Mouse (Mus musculus) gastrocnemius, adult 2 months (tissue): Measurements from ENCODE around the gene Prph. TPM values are rescaled to one million over a fixed set of nuclear protein-coding genes. Genes with fewer than 3 reads are reported as not detected.

Experiments used
- DNase-seq: peaks from one replicate; pipeline ENCODE4 v3.0.0; 2022
- H3K27ac ChIP-seq: fragments of 200-600 bp; 2 replicates; pipeline ENCODE4 v1.8.1; 2022; ENCODE audit warnings: mild to moderate bottlenecking
- H3K4me3 ChIP-seq: fragments of 200-600 bp; 2 replicates; pipeline ENCODE4 v1.8.1; 2022; ENCODE audit warnings: mild to moderate bottlenecking, moderate library complexity
- CTCF ChIP-seq: fragments of 200-600 bp; IDR thresholded peaks from 2 replicates; pipeline ENCODE4 v1.8.1; 2022; ENCODE audit warnings: antibody characterized with exemption, mild to moderate bottlenecking, moderate library complexity
- intact Hi-C: fragments of 180-260 bp; cut with DNase I; formaldehyde crosslinking; loops from one replicate; pipeline ENCODE4 v1.15.1; 2025
- long read RNA-seq, 2 experiments: library from polyadenylated mRNA; stranded (forward); transcript quantifications; one replicate each; pipeline ENCODE4 v2.0.0; 2021
- total RNA-seq, 2 experiments: library from RNA; stranded (reverse); gene quantifications; 2 replicates each; pipeline ENCODE4 v1.2.3; 2021

Prph gene
- 1 to 10 TPM in 1 of 2 experiments, under 1 TPM in 1; 0.31 to 1.2 TPM for total RNA-seq
- long read RNA-seq, experiment 1, result 0 reads
- long read RNA-seq, experiment 2, result 0 reads

- Histone ChIP-seq H3K27ac (no peak within 1 kb of the TSS), H3K4me3 (peak within 1 kb of the TSS; percentile 69)
- no peak for TF ChIP-seq CTCF
- intact Hi-C loops, result loop anchor here (10.0 kb wide), 1 partner anchor 150 kb away; no protein-coding TSS in a partner anchor
- DNase-seq, result peak; percentile 42
These were observed at the start of gene Prph for GRCm38 (mm10) chr15:99055040-99055439. Prph (plus strand) TSS chr15:99055174.

- H3K4me3 ChIP-seq, result no peak overlapping the region
- intact Hi-C loops, result no loop called here
- H3K27ac ChIP-seq, result peak overlapping the region; percentile 59
- no peak for TF ChIP-seq CTCF
- no peak for DNase-seq
These were observed 46.2 kb upstream of the Prph start for GRCm38 (mm10) chr15:99008801-99009241.

GRCm38 (mm10) chr15:99010896-99011295 is 44.1 kb upstream of the Prph start:
- intact Hi-C loops, result no loop called here
- no peak overlapping the region for H3K4me3 ChIP-seq

GRCm38 (mm10) chr15:99011946-99012345 is 43.0 kb upstream of the Prph start:
- no peak overlapping the region for H3K4me3 ChIP-seq
- H3K27ac ChIP-seq, result no peak overlapping the region
- no peak for DNase-seq
- intact Hi-C loops, result no loop called here
- no peak for TF ChIP-seq CTCF

More at GRCm38 (mm10) chr15:99010896-99011295, 44.1 kb upstream of the Prph start:
- no peak for DNase-seq
- no peak overlapping the region for H3K27ac ChIP-seq
- no peak for TF ChIP-seq CTCF

- DNase-seq, result no peak
- no peak for TF ChIP-seq CTCF
- intact Hi-C loops, result no loop called here
These were observed 40.4 kb upstream of the Prph start for GRCm38 (mm10) chr15:99014496-99015030.

GRCm38 (mm10) chr15:99017355-99017761 is 37.6 kb upstream of the Prph start:
- H3K4me3 ChIP-seq, result no peak overlapping the region
- DNase-seq, result no peak
- peak overlapping the region; percentile 72 for H3K27ac ChIP-seq
- no peak for TF ChIP-seq CTCF
- intact Hi-C loops, result no loop called here

More at GRCm38 (mm10) chr15:99014496-99015030, 40.4 kb upstream of the Prph start:
- Histone ChIP-seq H3K4me3 (no peak overlapping the region), H3K27ac (no peak overlapping the region)

GRCm38 (mm10) chr15:99017986-99018385 is 37.0 kb upstream of the Prph start:
- TF ChIP-seq CTCF, result no peak
- H3K27ac ChIP-seq, result peak overlapping the region; percentile 72
- no peak for DNase-seq

GRCm38 (mm10) chr15:99018630-99019029 is 36.3 kb upstream of the Prph start:
- no peak overlapping the region for H3K4me3 ChIP-seq
- no peak for TF ChIP-seq CTCF
- DNase-seq, result no peak
- intact Hi-C loops, result no loop called here
- peak overlapping the region; percentile 72 for H3K27ac ChIP-seq

More at GRCm38 (mm10) chr15:99017986-99018385, 37.0 kb upstream of the Prph start:
- intact Hi-C loops, result no loop called here
- H3K4me3 ChIP-seq, result no peak overlapping the region

GRCm38 (mm10) chr15:99019436-99019835 is 35.5 kb upstream of the Prph start:
- peak overlapping the region; percentile 72 for H3K27ac ChIP-seq
- no peak for TF ChIP-seq CTCF

GRCm38 (mm10) chr15:99020171-99020570 is 34.8 kb upstream of the Prph start:
- TF ChIP-seq CTCF, result no peak
- H3K27ac ChIP-seq, result no peak overlapping the region; the same call in 1 of the 2 replicates
- DNase-seq, result no peak
- no peak overlapping the region for H3K4me3 ChIP-seq
- intact Hi-C loops, result no loop called here

More at GRCm38 (mm10) chr15:99019436-99019835, 35.5 kb upstream of the Prph start:
- intact Hi-C loops, result no loop called here
- DNase-seq, result no peak
- H3K4me3 ChIP-seq, result no peak overlapping the region

- no peak for DNase-seq
- Histone ChIP-seq H3K27ac (no peak overlapping the region), H3K4me3 (no peak overlapping the region)
- intact Hi-C loops, result no loop called here
- no peak for TF ChIP-seq CTCF
These were observed 33.7 kb upstream of the Prph start for GRCm38 (mm10) chr15:99021255-99021654.

GRCm38 (mm10) chr15:99024668-99025314 is 30.2 kb upstream of the Prph start:
- H3K27ac ChIP-seq, result no peak overlapping the region
- no peak overlapping the region; the same call in 1 of the 2 replicates for H3K4me3 ChIP-seq
- peak; percentile 83 for DNase-seq
- intact Hi-C loops, result no loop called here
- peak; percentile 87 for TF ChIP-seq CTCF

- no peak for TF ChIP-seq CTCF
- intact Hi-C loops, result no loop called here
- no peak overlapping the region for H3K4me3 ChIP-seq
- no peak overlapping the region for H3K27ac ChIP-seq
- no peak for DNase-seq
These were observed 29.6 kb upstream of the Prph start for GRCm38 (mm10) chr15:99025414-99025813.
